Mouse (Mus musculus) forelimb bud, embryonic 11.5 days (tissue): Measurements from ENCODE around the gene Pigt.

Source experiments
- DNase-seq: peaks from one replicate; pipeline ENCODE4 v3.0.0-alpha.2; 2012; ENCODE audit warnings: low read depth, low spot score

Pigt gene

DNA sequence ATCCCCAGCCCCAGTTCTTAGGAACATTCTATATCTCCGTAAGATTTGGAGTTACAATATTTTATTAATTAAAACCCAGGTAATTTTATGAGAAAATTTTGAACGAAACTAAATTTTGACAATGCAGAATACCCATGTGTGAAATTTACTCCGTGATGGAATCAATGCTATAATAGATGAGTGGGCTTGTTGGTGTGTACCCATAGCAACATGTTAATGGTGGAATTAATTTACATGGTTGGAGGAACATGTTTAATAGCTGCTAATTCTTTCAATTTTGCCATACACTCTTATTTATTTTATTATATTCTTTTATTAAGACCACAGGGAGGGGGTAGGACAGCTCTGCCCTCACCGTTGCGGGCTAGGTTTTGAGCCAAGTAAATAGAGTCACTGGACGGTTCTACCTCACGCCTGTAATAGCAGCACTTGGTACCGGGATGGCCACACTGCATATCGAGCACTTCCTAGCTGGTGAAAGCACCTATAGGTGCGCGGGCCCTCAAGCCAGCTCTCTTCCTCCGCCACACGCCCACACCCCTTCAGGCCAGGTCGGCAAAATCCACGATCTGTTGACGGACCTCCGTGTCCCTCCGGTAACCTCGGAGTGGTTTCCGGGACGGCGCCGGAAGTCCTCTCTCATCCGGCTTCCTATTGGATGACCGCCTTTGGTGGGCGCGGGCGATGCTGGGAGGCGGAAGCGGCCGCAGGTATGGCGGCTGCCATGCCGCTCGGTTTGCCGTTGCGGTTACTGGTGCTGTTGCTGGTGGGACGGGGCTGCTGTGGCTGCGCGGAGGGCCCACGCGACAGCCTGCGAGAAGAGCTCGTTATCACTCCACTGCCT lies at the start of gene Pigt:
TSS of gene Pigt (plus strand) at position 674 of the 844 bp plus-strand sequence.
- DNase-seq = peak; percentile 73

DNA sequence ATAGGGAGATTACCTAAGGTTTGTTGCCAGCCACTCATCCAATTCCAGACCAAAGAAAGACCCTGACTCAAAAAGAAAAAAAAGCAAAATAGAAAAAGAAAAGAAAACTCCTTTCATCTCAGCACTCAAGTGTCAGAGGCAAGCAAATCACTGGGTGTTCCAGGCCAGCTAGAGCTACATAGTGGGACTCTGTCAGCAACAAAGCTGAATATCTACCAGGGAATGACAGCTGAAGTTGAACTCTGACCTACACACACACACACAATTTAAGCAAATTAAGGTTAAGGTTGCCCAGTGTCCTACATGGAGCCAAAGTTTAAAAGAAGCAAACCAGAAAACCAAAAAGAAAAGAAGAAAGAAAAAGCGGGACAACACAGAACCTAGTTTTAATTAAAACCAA lies 49.2 kb upstream of the Pigt start:
- no peak for DNase-seq

- no peak for DNase-seq
Observed at GRCm38 (mm10) chr2:164448921-164449320, 48.4 kb upstream of the Pigt start.

DNA sequence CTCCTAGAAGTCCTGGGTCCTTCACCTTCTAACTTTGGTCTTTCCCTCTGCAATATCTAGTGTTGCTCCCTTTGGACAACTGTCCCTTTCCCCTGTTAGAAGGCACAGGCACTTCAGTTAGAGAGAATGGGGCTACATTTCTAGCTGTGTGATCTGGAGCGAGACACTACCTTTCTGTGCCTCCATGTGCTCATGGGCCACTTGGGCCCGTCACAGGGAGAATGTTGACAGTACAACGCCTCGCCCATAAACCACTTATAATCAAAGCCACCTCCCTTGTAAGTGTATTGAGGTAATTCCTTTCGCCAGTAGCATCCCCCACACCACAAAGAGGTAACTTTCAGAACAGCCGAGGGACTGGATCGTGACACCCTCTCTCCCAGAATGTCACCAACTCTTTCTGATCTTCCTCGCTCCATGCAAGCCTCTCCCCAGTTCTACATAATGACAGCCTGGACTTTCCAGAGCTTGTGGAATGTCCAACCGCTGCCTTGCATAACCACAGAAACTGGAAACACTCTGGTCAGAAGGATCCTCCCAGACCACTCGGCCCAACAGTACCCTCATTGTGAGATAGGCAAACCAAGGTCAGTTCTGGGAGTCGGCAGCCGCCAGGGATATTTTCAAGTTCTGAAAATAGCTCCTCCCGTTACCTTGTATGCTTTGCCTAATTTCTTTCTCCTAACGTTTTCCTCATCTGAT lies 47.8 kb upstream of the Pigt start:
- no peak for DNase-seq

GRCm38 (mm10) chr2:164452000-164452676 lies 45.2 kb upstream of the Pigt start:
- DNase-seq = peak; percentile 80

DNA sequence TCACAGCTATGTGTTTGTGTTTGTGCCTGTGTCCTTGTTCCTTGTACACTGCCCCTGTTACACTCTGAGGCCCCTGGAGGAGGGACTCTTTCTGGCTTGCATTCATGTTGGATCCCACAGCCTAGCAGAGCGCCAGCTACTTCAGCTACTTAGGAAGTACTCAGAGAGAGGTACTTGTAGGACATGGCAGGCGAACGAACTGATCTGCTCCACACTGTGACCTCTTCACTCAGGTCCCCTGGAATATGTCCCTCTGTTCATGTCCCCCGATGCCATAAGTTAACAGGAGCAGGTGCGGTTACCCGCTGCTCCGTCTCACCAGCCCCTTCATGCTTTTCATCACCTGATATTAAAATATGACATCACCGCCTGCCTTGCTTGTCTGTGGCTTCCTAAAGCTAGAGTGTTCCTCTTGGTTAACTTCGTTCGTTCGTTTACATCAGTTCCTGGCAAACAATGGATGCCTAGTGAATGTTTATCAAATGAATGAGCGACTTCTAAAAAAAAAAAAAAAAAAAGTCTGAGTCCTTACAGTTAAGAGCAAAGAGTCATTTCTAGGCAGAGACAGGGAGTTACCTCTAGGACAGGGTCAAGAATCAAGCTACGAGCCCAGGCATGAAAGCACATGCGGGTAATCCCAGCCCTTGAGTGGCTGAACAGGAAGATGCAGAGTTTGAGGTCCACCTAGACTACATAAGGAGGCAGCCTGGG lies 44.1 kb upstream of the Pigt start:
- DNase-seq = no peak

- no peak for DNase-seq
Observed at GRCm38 (mm10) chr2:164453887-164454500, 43.3 kb upstream of the Pigt start.

DNA sequence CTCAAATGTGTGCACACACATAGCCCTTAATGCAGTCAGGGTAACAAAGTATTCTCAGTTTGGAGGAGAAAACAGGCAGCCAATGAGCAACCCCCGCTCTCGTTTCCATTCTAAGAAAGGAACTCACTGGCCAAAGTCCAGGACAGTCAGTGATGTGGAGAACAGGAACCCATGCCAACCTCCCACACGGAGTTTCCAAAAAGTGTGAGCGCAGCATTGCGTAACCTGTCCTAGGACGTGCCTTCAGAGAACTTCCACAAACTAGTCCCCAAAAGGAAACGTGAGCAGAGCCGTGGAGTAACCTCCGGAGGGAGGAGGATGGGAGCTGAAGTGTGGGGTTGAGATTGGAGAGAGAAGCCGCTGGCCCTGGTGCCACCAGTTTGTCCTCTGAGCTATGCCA lies 42.5 kb upstream of the Pigt start:
- DNase-seq = no peak

DNA sequence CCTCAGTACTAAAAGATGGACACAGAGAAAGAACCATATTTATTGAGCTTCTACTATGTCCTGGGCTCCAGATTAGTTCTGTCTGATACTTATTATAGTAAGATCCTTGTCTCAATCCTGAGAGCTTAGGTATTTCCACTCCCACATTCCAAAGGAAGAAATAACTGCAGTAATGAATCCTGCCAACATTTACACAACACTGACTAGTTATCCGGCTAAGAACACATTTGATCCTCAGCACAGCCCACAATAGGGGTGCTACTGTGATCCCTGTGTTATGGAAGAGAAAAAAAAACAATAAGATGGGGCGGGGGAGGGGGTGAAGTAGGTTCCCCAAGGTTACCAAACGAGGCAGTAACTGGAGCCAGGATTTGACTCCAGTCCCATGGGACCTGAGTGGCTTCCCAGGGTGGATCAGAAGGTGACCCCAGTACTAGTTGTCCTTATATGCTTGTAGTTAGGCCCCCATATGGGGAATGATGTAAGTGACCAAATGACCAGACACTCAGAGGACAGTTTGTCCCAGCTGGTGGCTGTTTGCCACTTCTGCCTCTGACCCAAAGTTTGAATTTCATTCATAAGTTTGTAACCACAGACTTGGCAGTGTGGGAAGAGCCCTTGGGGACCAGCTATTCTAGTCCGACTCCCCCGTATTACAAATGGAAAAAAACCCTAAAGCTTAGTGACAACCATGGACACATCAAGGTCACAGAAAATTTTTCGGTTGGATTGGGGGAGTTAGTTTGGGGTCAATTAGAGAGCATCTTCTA lies 41.7 kb upstream of the Pigt start:
- DNase-seq = no peak

GRCm38 (mm10) chr2:164456413-164456812 lies 40.9 kb upstream of the Pigt start:
- no peak for DNase-seq

- no peak for DNase-seq
Observed at GRCm38 (mm10) chr2:164456864-164457300, 40.4 kb upstream of the Pigt start, which contains the start of gene Sys1. TSS of gene Sys1 (plus strand) at chr2:164456964.

GRCm38 (mm10) chr2:164457942-164458341 lies 39.4 kb upstream of the Pigt start:
- DNase-seq = no peak

- DNase-seq = no peak
Observed at GRCm38 (mm10) chr2:164458535-164458934, 38.8 kb upstream of the Pigt start.

- DNase-seq = peak; percentile 98
Observed at GRCm38 (mm10) chr2:164460745-164461551, 36.4 kb upstream of the Pigt start, which contains the start of gene Gm20458. TSS of gene Gm20458 (plus strand) at chr2:164460967.

DNA sequence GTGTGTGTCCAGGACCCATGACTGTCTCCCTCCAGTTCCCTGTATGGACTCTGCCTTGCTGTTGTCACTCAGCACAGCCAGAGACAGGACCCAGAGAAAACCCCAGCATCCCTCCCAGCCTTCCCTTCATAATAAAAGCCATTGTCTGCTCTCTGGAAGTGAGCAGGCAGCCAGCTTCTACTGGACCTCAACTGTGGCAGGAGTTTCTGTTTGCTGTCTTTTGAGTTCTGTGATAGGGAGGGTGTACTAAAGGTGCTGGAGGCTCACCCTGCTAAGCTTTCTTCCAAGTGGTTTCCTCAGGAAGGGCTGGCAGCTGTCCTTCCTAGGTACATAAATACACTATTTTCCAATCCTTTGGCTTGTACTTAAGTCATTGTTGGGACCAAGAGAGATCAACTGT lies 32.2 kb upstream of the Pigt start:
- DNase-seq = no peak

GRCm38 (mm10) chr2:164466787-164467186 lies 30.5 kb upstream of the Pigt start:
- no peak for DNase-seq

- peak; percentile 58 for DNase-seq
Observed at GRCm38 (mm10) chr2:164470254-164470653, 27.1 kb upstream of the Pigt start.

- DNase-seq = no peak
Observed at GRCm38 (mm10) chr2:164473624-164474023, 23.7 kb upstream of the Pigt start, which contains the start of gene Trp53tg5. TSS of gene Trp53tg5 (minus strand) at chr2:164473724.

DNA sequence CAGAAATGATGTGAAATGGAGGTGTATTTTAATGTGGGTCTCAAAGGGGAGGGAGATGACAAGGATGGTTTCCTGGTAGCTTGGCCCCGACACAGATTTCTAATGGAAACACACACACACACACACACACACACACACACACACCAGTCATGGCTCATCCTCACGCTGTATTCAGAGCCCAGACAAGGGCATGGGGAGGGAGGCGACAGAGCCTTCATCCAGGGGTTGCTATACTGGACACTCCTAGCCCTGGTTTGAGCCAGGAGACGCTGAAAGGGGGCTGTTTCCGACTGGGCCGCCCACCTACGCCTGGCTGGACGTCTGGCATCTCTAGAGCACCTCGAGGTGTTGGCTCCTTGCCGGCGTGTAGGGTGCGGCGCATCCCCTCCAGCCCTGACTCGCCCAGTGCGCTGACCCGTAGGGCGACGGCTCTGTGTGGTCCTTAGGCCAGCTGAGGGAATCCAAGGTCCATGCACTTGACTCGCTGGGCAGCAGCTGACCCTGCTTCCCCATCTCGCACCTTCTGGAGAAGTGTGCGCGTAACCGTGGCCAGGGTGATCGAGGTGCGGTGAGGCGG lies 11.6 kb upstream of the Pigt start, which contains the start of gene Dbndd2:
TSS of gene Dbndd2 (plus strand) at position 426 of the 577 bp plus-strand sequence.
- DNase-seq = no peak
